Mouse (Mus musculus): ENCODE results near the gene Zc3h10. TPM values are rescaled to one million over a fixed set of nuclear protein-coding genes. Genes with fewer than 3 reads are reported as not detected.
"Not testable (repeated sequence)": the region's sequence is repeated elsewhere in the genome, so short reads cannot be mapped to it uniquely, and the experiment has no call there.

Zc3h10 gene
- total and polyA plus RNA-seq, 2 experiments from 2014 or later: 8.1 to 24.4 TPM

- H3K36me3 ChIP-seq (replicated peaks; ENCODE audit: control insufficient read depth, insufficient read depth, low read length): peaks cover 33% of the 10 kb centered on the region
- no peaks in the 10 kb centered on the region for H3K9me3 ChIP-seq (replicated peaks; ENCODE audit: control insufficient read depth, low read length)
- peak; percentile 99 for DNase-seq (ENCODE audit: low spot score)
- peak within 1 kb of the TSS; percentile 89 for H3K27ac ChIP-seq (ENCODE audit: low read depth)
- ATAC-seq (ENCODE audit: insufficient read depth, low read depth): peak; percentile 96
- peak within 1 kb of the TSS; percentile 92 for H3K4me2 ChIP-seq (ENCODE audit: low read depth, low read length)
- peak within 1 kb of the TSS; percentile 94 for H3K4me3 ChIP-seq (ENCODE audit: low read depth, low read length)
- TF ChIP-seq EP300 (IDR thresholded peaks at IDR 0.05; ENCODE audit: low read depth) (peak; percentile 44; the same call in 1 of the 2 replicates), CTCF (IDR thresholded peaks at IDR 0.05; ENCODE audit: low read depth) (0 out of 2 replicates have a peak, but pooled peaks have one; percentile 7)
- no peaks in the 10 kb centered on the region for H3K27me3 ChIP-seq (ENCODE audit: control insufficient read depth, insufficient read depth, low read length)
- H3K9ac ChIP-seq (replicated peaks; ENCODE audit: low read depth, low read length): peak within 1 kb of the TSS; percentile 91
- H3K4me1 ChIP-seq (ENCODE audit: control insufficient read depth, insufficient read depth): peaks cover 8% of the 10 kb centered on the region; the same call in 1 of the 2 replicates
- WGBS: under 1% methylated on average over 58 of the region's 58 CpGs
Observed at GRCm38 (mm10) chr10:128565788-128566531, 18.4 kb upstream of the Zc3h10 start, which contains the start of gene Pa2g4. Pa2g4 (minus strand) TSS chr10:128565987.

GRCm38 (mm10) chr10:128565206-128565787 is 17.7 kb upstream of the Zc3h10 start:
- Histone ChIP-seq H3K36me3 (replicated peaks; ENCODE audit: control insufficient read depth, insufficient read depth, low read length) (peaks cover 40% of the 10 kb centered on the region), H3K27ac (ENCODE audit: low read depth) (peak overlapping the region; percentile 89), H3K4me1 (ENCODE audit: control insufficient read depth, insufficient read depth) (peaks cover 8% of the 10 kb centered on the region; the same call in 1 of the 2 replicates), H3K4me3 (ENCODE audit: low read depth, low read length) (peak overlapping the region; percentile 94), H3K9me3 (replicated peaks; ENCODE audit: control insufficient read depth, low read length) (no peaks in the 10 kb centered on the region), H3K4me2 (ENCODE audit: low read depth, low read length) (peak overlapping the region; percentile 92), H3K9ac (replicated peaks; ENCODE audit: low read depth, low read length) (peak overlapping the region; percentile 91), H3K27me3 (ENCODE audit: control insufficient read depth, insufficient read depth, low read length) (no peaks in the 10 kb centered on the region)
- ATAC-seq (ENCODE audit: insufficient read depth, low read depth): peak; percentile 12
- under 1% methylated on average over 43 of the region's 46 CpGs for WGBS
- TF ChIP-seq EP300 (IDR thresholded peaks at IDR 0.05; ENCODE audit: low read depth) (no peak), CTCF (IDR thresholded peaks at IDR 0.05; ENCODE audit: low read depth) (no peak; the same call in 1 of the 2 replicates)
- DNase-seq (ENCODE audit: low spot score): no peak

- TF ChIP-seq EP300 (IDR thresholded peaks at IDR 0.05; ENCODE audit: low read depth) (no peak), CTCF (IDR thresholded peaks at IDR 0.05; ENCODE audit: low read depth) (no peak)
- ATAC-seq (ENCODE audit: insufficient read depth, low read depth) (no peak), DNase-seq (ENCODE audit: low spot score) (no peak)
- H3K9me3 ChIP-seq (replicated peaks; ENCODE audit: control insufficient read depth, low read length): no peaks in the 10 kb centered on the region
- no peak overlapping the region for H3K4me3 ChIP-seq (ENCODE audit: low read depth, low read length)
- peaks cover 8% of the 10 kb centered on the region; the same call in 1 of the 2 replicates for H3K4me1 ChIP-seq (ENCODE audit: control insufficient read depth, insufficient read depth)
- H3K9ac ChIP-seq (replicated peaks; ENCODE audit: low read depth, low read length): 0 out of 2 replicates have a peak overlapping the region, but pooled peaks have one; percentile 17
- no peak overlapping the region for H3K4me2 ChIP-seq (ENCODE audit: low read depth, low read length)
- 83% methylated on average over 6 of the region's 6 CpGs for WGBS
- H3K27ac ChIP-seq (ENCODE audit: low read depth): no peak overlapping the region
- peaks cover 49% of the 10 kb centered on the region for H3K36me3 ChIP-seq (replicated peaks; ENCODE audit: control insufficient read depth, insufficient read depth, low read length)
- no peaks in the 10 kb centered on the region for H3K27me3 ChIP-seq (ENCODE audit: control insufficient read depth, insufficient read depth, low read length)
Observed at GRCm38 (mm10) chr10:128563544-128563943, 16.0 kb upstream of the Zc3h10 start.

GRCm38 (mm10) chr10:128556963-128557362 is 9.4 kb upstream of the Zc3h10 start:
- no peak overlapping the region for H3K4me2 ChIP-seq (ENCODE audit: low read depth, low read length)
- no peak for DNase-seq (ENCODE audit: low spot score)
- H3K4me3 ChIP-seq (ENCODE audit: low read depth, low read length): no peak overlapping the region
- H3K36me3 ChIP-seq (replicated peaks; ENCODE audit: control insufficient read depth, insufficient read depth, low read length): peaks cover 47% of the 10 kb centered on the region
- no peaks in the 10 kb centered on the region for H3K27me3 ChIP-seq (ENCODE audit: control insufficient read depth, insufficient read depth, low read length)
- no peak for ATAC-seq (ENCODE audit: insufficient read depth, low read depth)
- H3K9ac ChIP-seq (replicated peaks; ENCODE audit: low read depth, low read length): no peak overlapping the region
- WGBS: 79% methylated on average over 6 of the region's 6 CpGs
- TF ChIP-seq CTCF (IDR thresholded peaks at IDR 0.05; ENCODE audit: low read depth): no peak
- TF ChIP-seq EP300 (IDR thresholded peaks at IDR 0.05; ENCODE audit: low read depth): no peak
- no peak overlapping the region for H3K27ac ChIP-seq (ENCODE audit: low read depth)
- H3K4me1 ChIP-seq (ENCODE audit: control insufficient read depth, insufficient read depth): no peaks in the 10 kb centered on the region
- H3K9me3 ChIP-seq (replicated peaks; ENCODE audit: control insufficient read depth, low read length): no peaks in the 10 kb centered on the region

GRCm38 (mm10) chr10:128556286-128556685 is 8.7 kb upstream of the Zc3h10 start:
- ATAC-seq (ENCODE audit: insufficient read depth, low read depth) (no peak), DNase-seq (ENCODE audit: low spot score) (no peak)
- no peaks in the 10 kb centered on the region for H3K9me3 ChIP-seq (replicated peaks; ENCODE audit: control insufficient read depth, low read length)
- H3K27me3 ChIP-seq (ENCODE audit: control insufficient read depth, insufficient read depth, low read length): no peaks in the 10 kb centered on the region
- no peak overlapping the region for H3K9ac ChIP-seq (replicated peaks; ENCODE audit: low read depth, low read length)
- no peak overlapping the region for H3K27ac ChIP-seq (ENCODE audit: low read depth)
- no peaks in the 10 kb centered on the region for H3K4me1 ChIP-seq (ENCODE audit: control insufficient read depth, insufficient read depth)
- TF ChIP-seq EP300 (IDR thresholded peaks at IDR 0.05; ENCODE audit: low read depth): no peak
- TF ChIP-seq CTCF (IDR thresholded peaks at IDR 0.05; ENCODE audit: low read depth): peak; percentile 16; the same call in 1 of the 2 replicates
- no peak overlapping the region for H3K4me2 ChIP-seq (ENCODE audit: low read depth, low read length)
- H3K4me3 ChIP-seq (ENCODE audit: low read depth, low read length): no peak overlapping the region
- peaks cover 40% of the 10 kb centered on the region for H3K36me3 ChIP-seq (replicated peaks; ENCODE audit: control insufficient read depth, insufficient read depth, low read length)

GRCm38 (mm10) chr10:128555567-128555966 is 8.0 kb upstream of the Zc3h10 start:
- H3K27me3 ChIP-seq (ENCODE audit: control insufficient read depth, insufficient read depth, low read length); H3K4me1 ChIP-seq (ENCODE audit: control insufficient read depth, insufficient read depth); H3K27ac ChIP-seq (ENCODE audit: low read depth); ATAC-seq (ENCODE audit: insufficient read depth, low read depth); H3K9ac ChIP-seq (replicated peaks; ENCODE audit: low read depth, low read length); DNase-seq (ENCODE audit: low spot score); H3K4me2 ChIP-seq (ENCODE audit: low read depth, low read length); H3K9me3 ChIP-seq (replicated peaks; ENCODE audit: control insufficient read depth, low read length); H3K4me3 ChIP-seq (ENCODE audit: low read depth, low read length): not testable (repeated sequence)
- WGBS: 59% methylated on average over 1 of the region's 1 CpGs
- H3K36me3 ChIP-seq (replicated peaks; ENCODE audit: control insufficient read depth, insufficient read depth, low read length): peaks cover 33% of the 10 kb centered on the region

GRCm38 (mm10) chr10:128550144-128550823 is 2.7 kb upstream of the Zc3h10 start:
- not testable (repeated sequence) for ATAC-seq (ENCODE audit: insufficient read depth, low read depth); H3K9ac ChIP-seq (replicated peaks; ENCODE audit: low read depth, low read length); H3K9me3 ChIP-seq (replicated peaks; ENCODE audit: control insufficient read depth, low read length); H3K4me2 ChIP-seq (ENCODE audit: low read depth, low read length); H3K36me3 ChIP-seq (replicated peaks; ENCODE audit: control insufficient read depth, insufficient read depth, low read length); DNase-seq (ENCODE audit: low spot score); H3K4me3 ChIP-seq (ENCODE audit: low read depth, low read length); H3K27me3 ChIP-seq (ENCODE audit: control insufficient read depth, insufficient read depth, low read length); H3K27ac ChIP-seq (ENCODE audit: low read depth); H3K4me1 ChIP-seq (ENCODE audit: control insufficient read depth, insufficient read depth)
- 82% methylated on average over 11 of the region's 11 CpGs for WGBS

All from heart, postnatal 0 days (tissue).